Mouse (Mus musculus) c-Kit-positive CD71-positive TER-119-positive erythroid progenitor cells, embryonic 14.5 days (primary cell): Measurements from ENCODE around the gene Hdac6.
A peak's percentile ranks its signal among the peaks of the same experiment; 100 is the strongest.
"Not testable (repeated sequence)": the region's sequence is repeated elsewhere in the genome, so short reads cannot be mapped to it uniquely, and the experiment has no call there.

Experiments used
- DNase-seq: peaks from one replicate; pipeline ENCODE4 v3.0.0-alpha.2; 2013; ENCODE audit warnings: low spot score

The Hdac6 gene

DNA sequence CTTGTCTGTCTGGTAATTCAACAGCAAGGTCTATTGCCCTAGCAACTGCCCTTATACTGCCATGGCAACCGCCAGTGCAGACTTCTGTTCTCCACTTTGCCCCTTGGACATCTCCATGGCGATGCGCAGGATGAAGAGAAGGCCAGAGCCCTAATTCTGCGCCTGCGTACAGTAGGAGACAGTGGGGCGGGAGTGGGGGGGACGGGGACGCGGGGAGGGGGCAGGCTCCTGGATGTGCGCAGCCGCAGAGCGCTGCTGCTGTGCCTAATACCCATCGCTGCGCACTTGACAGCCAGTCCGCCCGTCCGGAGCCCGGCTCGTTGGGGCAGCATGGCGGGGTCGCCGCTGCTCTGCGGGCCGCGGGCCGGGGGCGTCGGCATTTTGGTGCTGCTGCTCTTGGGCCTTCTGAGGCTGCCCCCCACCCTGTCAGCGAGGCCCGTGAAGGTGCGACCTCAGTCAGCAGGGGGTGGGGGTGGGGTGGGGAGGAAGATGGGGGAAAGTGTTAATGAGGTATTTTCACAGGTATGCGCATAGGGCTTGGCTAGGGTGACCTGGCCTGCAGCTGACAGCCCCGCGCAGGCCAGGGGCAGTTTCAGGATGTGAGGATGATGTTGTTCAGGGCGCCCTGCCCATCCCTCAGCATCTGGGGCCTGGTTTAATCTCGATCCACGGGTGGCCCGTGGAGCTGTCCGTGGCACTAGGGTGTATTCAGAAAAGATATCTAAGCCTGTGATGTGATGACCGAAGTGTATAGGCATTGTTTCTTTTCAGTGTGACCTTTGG is 27.9 kb downstream of the Hdac6 start, which contains the start of gene Pcsk1n:
Gene Pcsk1n, plus strand, starts transcription at position 222 of the 783 bp plus-strand sequence.
- no peak for DNase-seq

- DNase-seq: not testable (repeated sequence)
These were observed 29.7 kb downstream of the Hdac6 start for GRCm38 (mm10) chrX:7917960-7918359.

GRCm38 (mm10) chrX:7915669-7916068 is 32.0 kb downstream of the Hdac6 start:
- not testable (repeated sequence) for DNase-seq

DNA sequence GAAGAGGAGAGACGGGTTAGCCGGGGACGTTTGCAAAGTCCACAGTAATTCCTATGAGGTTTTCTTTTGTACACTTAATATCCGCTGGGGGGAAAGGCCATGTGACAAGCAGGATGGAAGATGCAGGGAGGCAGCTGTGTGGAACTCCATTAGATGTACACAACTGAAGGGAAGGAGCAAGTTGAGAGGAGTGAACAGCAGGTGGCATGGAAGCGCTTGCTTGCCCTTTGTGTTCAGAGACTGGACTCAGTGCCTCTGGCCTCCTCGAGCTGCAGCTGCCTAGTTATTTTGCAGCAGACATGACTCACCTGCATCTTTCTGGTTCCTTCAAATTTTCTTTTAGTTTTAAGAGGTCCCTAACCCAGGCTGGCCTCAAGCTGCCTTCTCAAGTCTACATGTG is 37.2 kb downstream of the Hdac6 start:
- DNase-seq: no peak

GRCm38 (mm10) chrX:7909242-7909641 is 38.4 kb downstream of the Hdac6 start, which contains the start of gene Gm10490:
Gm10490 (plus strand) TSS chrX:7909542.
- not testable (repeated sequence) for DNase-seq

DNA sequence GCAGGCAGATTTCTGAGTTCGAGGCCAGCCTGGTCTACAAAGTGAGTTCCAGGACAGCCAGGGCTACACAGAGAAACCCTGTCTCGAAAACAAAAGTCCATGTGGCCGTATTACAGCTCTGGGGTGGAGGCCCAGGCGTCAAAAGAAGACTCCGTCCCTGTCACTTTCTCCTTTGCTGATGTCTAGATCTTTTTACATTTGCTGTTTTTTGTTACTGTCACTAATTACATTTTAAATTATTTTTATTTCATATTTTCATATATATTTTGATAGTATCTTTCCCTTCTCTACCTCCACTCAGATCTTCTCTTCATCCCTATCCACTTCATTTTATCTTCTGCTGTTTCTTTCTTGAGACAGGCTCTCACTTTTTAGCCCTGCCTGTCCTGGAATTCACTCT is 40.0 kb downstream of the Hdac6 start, which contains the start of gene Gm10491:
Gene Gm10491, minus strand, starts transcription at position 101 of the 400 bp plus-strand sequence.
- DNase-seq: no peak

GRCm38 (mm10) chrX:7904441-7904840 is 43.2 kb downstream of the Hdac6 start:
- DNase-seq: no peak

- DNase-seq: peak; percentile 87
These were observed 48.5 kb downstream of the Hdac6 start, which contains the start of the genes Pqbp1 and Timm17b for GRCm38 (mm10) chrX:7898880-7899874. Pqbp1 (minus strand) TSS chrX:7899269. Timm17b (plus strand) TSS chrX:7899357.

DNA sequence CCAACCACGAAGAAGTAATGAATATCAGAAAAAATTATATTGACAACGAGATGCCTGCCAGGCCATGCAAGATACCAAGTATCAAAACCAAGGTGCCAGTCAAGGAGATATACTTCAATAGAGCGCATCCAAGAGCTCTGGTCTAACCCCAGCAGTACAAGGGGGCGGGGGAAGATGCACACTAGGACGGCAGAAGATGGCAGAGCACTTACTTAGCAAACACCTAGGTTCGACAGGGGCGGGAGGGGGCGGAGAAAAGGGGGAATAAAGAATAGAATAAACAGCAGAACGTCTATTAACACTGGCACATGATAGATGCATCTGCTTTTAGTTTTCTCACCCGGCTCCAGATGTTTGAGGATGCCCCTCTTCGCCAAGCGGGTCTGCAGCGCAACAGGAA is 49.5 kb downstream of the Hdac6 start:
- DNase-seq: no peak

DNA sequence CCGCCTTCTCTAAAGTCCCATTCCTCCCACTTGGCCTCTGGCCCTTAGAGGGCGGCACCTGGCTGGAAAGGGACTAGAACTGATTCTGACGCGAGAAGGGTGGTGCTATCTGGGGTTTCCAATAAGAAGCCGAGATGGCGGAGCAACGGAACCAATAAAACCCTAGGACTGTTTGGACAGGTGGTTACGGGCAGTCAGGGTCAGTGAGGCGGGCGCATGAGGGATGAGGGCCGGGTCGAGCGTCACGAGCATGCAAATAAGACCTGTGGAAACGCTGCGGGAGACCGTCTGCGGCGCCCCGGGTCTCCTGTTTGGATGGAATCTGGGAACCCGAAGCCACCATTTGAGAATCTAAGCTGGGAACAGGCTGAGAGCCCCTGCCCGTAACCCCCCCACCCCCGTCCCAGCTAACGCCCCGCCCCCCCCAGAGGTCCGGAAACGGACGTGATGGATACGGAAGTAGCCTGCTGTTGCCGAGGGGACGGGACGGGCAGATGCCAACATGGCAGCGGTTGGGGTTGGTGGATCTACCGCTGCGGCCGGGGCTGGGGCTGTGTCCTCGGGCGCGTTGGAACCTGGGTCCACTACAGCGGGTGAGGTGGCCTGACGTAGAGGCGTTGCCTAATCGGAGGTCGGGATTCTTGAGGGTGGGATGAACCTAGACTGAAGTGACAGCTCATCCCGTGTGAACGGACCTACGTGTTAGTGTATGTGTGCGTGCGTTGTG is 63.7 kb downstream of the Hdac6 start, which contains the start of gene Slc35a2:
Gene Slc35a2, plus strand, starts transcription at position 188 of the 727 bp plus-strand sequence.
- DNase-seq: peak; percentile 73
